Mouse (Mus musculus): Measurements from ENCODE around the gene Ucp3. TPM values are rescaled to one million over a fixed set of nuclear protein-coding genes. Genes with fewer than 3 reads are reported as not detected.

Gene Ucp3
- polyA plus RNA-seq (2012; rRNA removed) = 4.0 and 5.0 TPM in 2 replicates

DNA sequence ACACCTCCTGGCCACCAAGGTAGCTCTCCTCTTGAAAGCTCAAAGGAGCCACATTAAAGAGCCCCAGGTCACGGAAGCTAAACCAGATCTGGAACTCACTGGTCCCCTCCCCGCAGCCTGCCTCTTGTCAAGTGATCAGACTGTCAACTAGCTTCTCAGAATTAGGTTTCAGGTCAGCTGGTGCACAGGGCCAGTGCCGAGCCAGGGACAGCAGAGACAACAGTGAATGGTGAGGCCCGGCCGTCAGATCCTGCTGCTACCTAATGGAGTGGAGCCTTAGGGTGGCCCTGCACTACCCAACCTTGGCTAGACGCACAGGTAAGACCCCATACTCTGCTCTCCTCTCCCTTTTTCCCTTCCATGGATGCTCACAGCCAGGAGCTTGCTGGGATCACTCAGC is at the start of gene Ucp3:
Gene Ucp3, plus strand, starts transcription at position 214 of the 400 bp plus-strand sequence.
- Histone ChIP-seq H3K36me3 (ENCODE audit: control insufficient read depth, insufficient read depth, low read length) (no peaks in the 10 kb centered on the region), H3K27me3 (replicated peaks; ENCODE audit: control insufficient read depth, insufficient read depth, low read length) (no peaks in the 10 kb centered on the region), H3K4me1 (ENCODE audit: control insufficient read depth, insufficient read depth, low read length) (peaks cover 13% of the 10 kb centered on the region; the same call in 1 of the 2 replicates), H3K27ac (ENCODE audit: insufficient read depth, low read depth, low read length) (no peak within 1 kb of the TSS), H3K4me3 (ENCODE audit: insufficient read depth, low read depth, low read length) (no peak within 1 kb of the TSS)
- DNase-seq = no peak
- TF ChIP-seq POLR2A (IDR thresholded peaks at IDR 0.05; ENCODE audit: low read depth, low read length) (no peak), CTCF (conservative IDR thresholded peaks at IDR 0.05; ENCODE audit: insufficient read depth, insufficient read length, low read depth, low read length) (no peak)
- WGBS = 76% methylated on average over 6 of the region's 6 CpGs

DNA sequence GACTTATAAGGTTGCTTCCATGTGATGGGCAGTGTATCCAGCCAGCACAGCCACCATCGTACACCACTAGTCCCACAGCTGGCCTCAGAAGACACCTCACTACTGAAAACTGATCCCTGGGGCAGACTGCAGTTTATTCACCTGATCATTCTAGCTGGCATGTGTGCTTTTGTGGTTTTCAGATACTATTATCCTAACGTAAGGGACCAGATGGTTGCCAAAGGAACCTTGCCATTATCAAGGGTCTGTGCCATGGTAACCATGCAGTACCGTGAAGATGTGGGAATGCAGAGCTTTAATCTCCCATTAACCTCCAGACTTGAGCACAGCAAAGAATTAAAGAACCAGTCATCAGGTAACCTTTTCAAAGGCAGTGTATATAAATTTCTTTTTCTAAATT is 47.0 kb upstream of the Ucp3 start:
- Histone ChIP-seq H3K4me3 (ENCODE audit: insufficient read depth, low read depth, low read length) (no peak overlapping the region), H3K4me1 (ENCODE audit: control insufficient read depth, insufficient read depth, low read length) (no peaks in the 10 kb centered on the region), H3K27ac (ENCODE audit: insufficient read depth, low read depth, low read length) (no peak overlapping the region), H3K27me3 (replicated peaks; ENCODE audit: control insufficient read depth, insufficient read depth, low read length) (no peaks in the 10 kb centered on the region), H3K36me3 (ENCODE audit: control insufficient read depth, insufficient read depth, low read length) (peaks cover 1% of the 10 kb centered on the region)
- TF ChIP-seq CTCF (conservative IDR thresholded peaks at IDR 0.05; ENCODE audit: insufficient read depth, insufficient read length, low read depth, low read length) = no peak
- TF ChIP-seq POLR2A (IDR thresholded peaks at IDR 0.05; ENCODE audit: low read depth, low read length) = no peak
- no peak for DNase-seq
- 93% methylated on average over 3 of the region's 3 CpGs for WGBS

DNA sequence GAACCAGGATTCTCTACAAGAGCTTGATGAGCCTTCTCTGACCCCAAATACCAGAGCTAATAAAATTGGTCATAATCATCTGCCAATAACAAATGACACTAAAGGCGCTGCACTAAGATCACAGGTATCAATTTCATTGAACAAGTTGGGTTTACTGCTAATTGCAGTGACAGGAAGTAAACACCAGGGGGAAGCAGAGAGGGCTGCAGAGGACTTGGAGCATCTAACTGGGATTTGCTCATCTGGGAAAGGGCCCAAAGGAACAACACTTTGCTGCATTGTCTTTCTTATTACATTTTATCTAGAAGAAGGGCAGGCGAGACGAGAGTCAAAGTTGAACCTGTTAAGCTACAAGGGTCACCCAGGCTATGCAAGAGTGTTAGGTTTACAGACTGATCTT is 43.7 kb upstream of the Ucp3 start:
- Histone ChIP-seq H3K27ac (ENCODE audit: insufficient read depth, low read depth, low read length) (no peak overlapping the region), H3K4me3 (ENCODE audit: insufficient read depth, low read depth, low read length) (no peak overlapping the region), H3K36me3 (ENCODE audit: control insufficient read depth, insufficient read depth, low read length) (peaks cover 5% of the 10 kb centered on the region), H3K27me3 (replicated peaks; ENCODE audit: control insufficient read depth, insufficient read depth, low read length) (no peaks in the 10 kb centered on the region), H3K4me1 (ENCODE audit: control insufficient read depth, insufficient read depth, low read length) (no peaks in the 10 kb centered on the region)
- DNase-seq = peak; percentile 65
- 32% methylated on average over 3 of the region's 3 CpGs for WGBS
- TF ChIP-seq CTCF (conservative IDR thresholded peaks at IDR 0.05; ENCODE audit: insufficient read depth, insufficient read length, low read depth, low read length) (peak; percentile 81), POLR2A (IDR thresholded peaks at IDR 0.05; ENCODE audit: low read depth, low read length) (no peak)

DNA sequence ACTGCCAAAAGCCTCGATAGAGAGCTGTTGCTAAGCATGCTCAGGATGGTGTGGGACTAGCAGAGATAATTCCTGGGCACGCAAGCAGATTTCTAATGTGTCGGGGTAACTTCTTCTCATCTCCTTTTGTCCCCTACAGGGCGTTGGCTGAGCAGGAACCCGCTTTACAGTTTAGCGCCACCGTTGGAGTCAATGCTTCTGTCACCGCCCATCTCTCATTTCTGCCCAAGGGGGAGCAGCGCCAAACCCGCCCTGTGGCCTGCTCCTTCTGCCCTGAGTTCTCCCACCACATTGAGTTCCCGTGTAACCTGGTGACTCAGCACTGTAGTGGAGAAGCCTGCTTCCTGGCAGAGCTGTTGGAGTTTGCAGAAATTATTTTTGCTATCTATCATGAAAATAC is 42.9 kb upstream of the Ucp3 start:
- WGBS = 90% methylated on average over 11 of the region's 11 CpGs
- peaks cover 5% of the 10 kb centered on the region for H3K36me3 ChIP-seq (ENCODE audit: control insufficient read depth, insufficient read depth, low read length)
- no peak overlapping the region for H3K27ac ChIP-seq (ENCODE audit: insufficient read depth, low read depth, low read length)
- H3K4me1 ChIP-seq (ENCODE audit: control insufficient read depth, insufficient read depth, low read length) = no peaks in the 10 kb centered on the region
- no peaks in the 10 kb centered on the region for H3K27me3 ChIP-seq (replicated peaks; ENCODE audit: control insufficient read depth, insufficient read depth, low read length)
- H3K4me3 ChIP-seq (ENCODE audit: insufficient read depth, low read depth, low read length) = no peak overlapping the region
- TF ChIP-seq POLR2A (IDR thresholded peaks at IDR 0.05; ENCODE audit: low read depth, low read length) (no peak), CTCF (conservative IDR thresholded peaks at IDR 0.05; ENCODE audit: insufficient read depth, insufficient read length, low read depth, low read length) (no peak)
- no peak for DNase-seq

DNA sequence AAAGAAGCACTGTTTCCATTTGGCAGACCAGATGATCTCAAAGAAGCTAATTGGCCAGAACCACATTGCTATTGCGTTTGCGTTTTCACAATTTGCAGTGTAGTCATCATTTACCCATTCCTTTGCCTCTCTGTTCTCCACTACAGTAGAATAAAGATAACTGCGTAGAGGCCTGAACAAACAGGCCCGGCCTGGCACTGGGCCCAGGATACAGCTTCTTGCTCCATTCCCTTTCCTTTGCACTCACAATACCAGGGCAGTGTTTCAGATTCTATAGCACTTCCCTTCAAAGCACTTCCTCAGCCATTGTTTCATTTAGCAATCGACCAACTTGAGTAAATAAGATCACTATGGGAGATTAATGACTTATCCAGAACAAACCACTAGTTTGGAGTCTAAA is 41.7 kb upstream of the Ucp3 start:
- no peaks in the 10 kb centered on the region for H3K27me3 ChIP-seq (replicated peaks; ENCODE audit: control insufficient read depth, insufficient read depth, low read length)
- H3K4me1 ChIP-seq (ENCODE audit: control insufficient read depth, insufficient read depth, low read length) = no peaks in the 10 kb centered on the region
- TF ChIP-seq POLR2A (IDR thresholded peaks at IDR 0.05; ENCODE audit: low read depth, low read length) (no peak), CTCF (conservative IDR thresholded peaks at IDR 0.05; ENCODE audit: insufficient read depth, insufficient read length, low read depth, low read length) (no peak)
- H3K36me3 ChIP-seq (ENCODE audit: control insufficient read depth, insufficient read depth, low read length) = peaks cover 8% of the 10 kb centered on the region
- WGBS = 74% methylated on average over 5 of the region's 5 CpGs
- peak; percentile 22 for DNase-seq
- no peak overlapping the region for H3K4me3 ChIP-seq (ENCODE audit: insufficient read depth, low read depth, low read length)
- no peak overlapping the region for H3K27ac ChIP-seq (ENCODE audit: insufficient read depth, low read depth, low read length)

DNA sequence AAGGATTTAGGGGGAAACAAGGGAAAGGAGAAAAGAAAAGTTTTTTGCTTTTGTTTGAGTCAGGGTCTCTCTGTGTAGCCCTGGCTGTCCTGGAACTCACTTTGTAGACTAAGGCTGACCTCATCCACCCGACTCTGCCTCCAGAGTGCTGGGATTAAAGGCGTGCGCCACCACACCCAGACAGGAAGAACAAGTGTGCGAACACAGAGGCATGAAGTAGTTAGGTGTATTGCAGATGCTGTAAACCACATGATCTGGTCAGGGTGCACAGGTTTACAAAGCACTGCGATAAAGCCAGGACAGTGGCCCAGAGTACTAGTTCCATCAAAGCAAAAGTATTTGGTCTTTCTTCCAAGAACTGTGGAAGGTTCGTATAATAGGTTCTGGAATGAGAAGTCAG is 39.5 kb upstream of the Ucp3 start:
- Histone ChIP-seq H3K27ac (ENCODE audit: insufficient read depth, low read depth, low read length) (no peak overlapping the region), H3K4me3 (ENCODE audit: insufficient read depth, low read depth, low read length) (no peak overlapping the region), H3K36me3 (ENCODE audit: control insufficient read depth, insufficient read depth, low read length) (peaks cover 8% of the 10 kb centered on the region), H3K27me3 (replicated peaks; ENCODE audit: control insufficient read depth, insufficient read depth, low read length) (no peaks in the 10 kb centered on the region), H3K4me1 (ENCODE audit: control insufficient read depth, insufficient read depth, low read length) (no peaks in the 10 kb centered on the region)
- no peak for TF ChIP-seq POLR2A (IDR thresholded peaks at IDR 0.05; ENCODE audit: low read depth, low read length)
- no peak for TF ChIP-seq CTCF (conservative IDR thresholded peaks at IDR 0.05; ENCODE audit: insufficient read depth, insufficient read length, low read depth, low read length)
- WGBS = 86% methylated on average over 6 of the region's 6 CpGs
- DNase-seq = no peak

DNA sequence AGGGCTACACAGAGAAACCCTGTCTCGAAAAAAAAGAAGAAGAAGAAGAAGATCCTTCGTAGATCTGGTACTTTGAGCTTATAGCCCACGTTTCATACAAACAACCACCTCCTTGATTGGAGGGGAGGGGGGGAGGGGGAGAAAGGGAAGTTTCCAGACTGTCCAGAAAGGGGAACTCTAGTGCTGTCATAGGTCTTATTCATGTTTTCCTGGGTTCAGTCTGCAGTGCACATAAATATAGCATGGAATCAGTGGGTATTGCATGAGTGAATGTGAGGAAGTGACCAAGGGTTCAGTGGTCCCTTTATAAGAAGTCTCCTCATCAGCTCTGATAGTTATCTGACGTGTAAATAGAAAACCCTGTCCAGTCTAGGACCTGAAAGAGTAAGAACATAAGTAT is 29.1 kb upstream of the Ucp3 start:
- 84% methylated on average over 4 of the region's 4 CpGs for WGBS
- H3K27me3 ChIP-seq (replicated peaks; ENCODE audit: control insufficient read depth, insufficient read depth, low read length) = no peaks in the 10 kb centered on the region
- H3K4me3 ChIP-seq (ENCODE audit: insufficient read depth, low read depth, low read length) = no peak overlapping the region
- TF ChIP-seq POLR2A (IDR thresholded peaks at IDR 0.05; ENCODE audit: low read depth, low read length) (no peak), CTCF (conservative IDR thresholded peaks at IDR 0.05; ENCODE audit: insufficient read depth, insufficient read length, low read depth, low read length) (no peak)
- H3K36me3 ChIP-seq (ENCODE audit: control insufficient read depth, insufficient read depth, low read length) = peaks cover 5% of the 10 kb centered on the region
- H3K4me1 ChIP-seq (ENCODE audit: control insufficient read depth, insufficient read depth, low read length) = no peaks in the 10 kb centered on the region
- no peak for DNase-seq
- no peak overlapping the region for H3K27ac ChIP-seq (ENCODE audit: insufficient read depth, low read depth, low read length)

DNA sequence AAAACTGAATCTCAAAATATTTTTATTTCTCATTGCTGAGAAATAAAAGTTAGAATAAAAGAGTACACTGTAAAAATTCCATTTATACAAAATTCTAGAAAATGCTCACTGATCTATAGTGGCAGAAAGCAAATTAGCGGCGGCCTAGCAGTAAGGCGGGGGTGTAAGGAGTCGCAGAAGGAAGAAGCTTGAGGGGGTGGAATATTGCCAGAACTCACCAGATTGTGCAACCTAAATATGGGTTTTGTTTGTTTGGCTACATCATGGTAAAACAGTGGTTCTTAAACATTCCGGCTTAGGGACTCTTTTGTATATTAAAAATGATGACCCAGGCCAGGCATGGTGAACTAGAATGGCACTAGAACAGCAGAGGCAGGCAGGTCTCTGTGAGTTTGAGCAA is 26.5 kb upstream of the Ucp3 start:
- Histone ChIP-seq H3K4me3 (ENCODE audit: insufficient read depth, low read depth, low read length) (no peak overlapping the region), H3K27ac (ENCODE audit: insufficient read depth, low read depth, low read length) (no peak overlapping the region), H3K4me1 (ENCODE audit: control insufficient read depth, insufficient read depth, low read length) (no peaks in the 10 kb centered on the region), H3K27me3 (replicated peaks; ENCODE audit: control insufficient read depth, insufficient read depth, low read length) (no peaks in the 10 kb centered on the region), H3K36me3 (ENCODE audit: control insufficient read depth, insufficient read depth, low read length) (peaks cover 2% of the 10 kb centered on the region)
- TF ChIP-seq CTCF (conservative IDR thresholded peaks at IDR 0.05; ENCODE audit: insufficient read depth, insufficient read length, low read depth, low read length) (no peak), POLR2A (IDR thresholded peaks at IDR 0.05; ENCODE audit: low read depth, low read length) (no peak)
- 97% methylated on average over 5 of the region's 5 CpGs for WGBS
- no peak for DNase-seq
